ENCODE assay signal across 23 mouse cellular contexts in genomic region chrX:11903116-11903700, GRCm38 (mm10).
DNase-seq lines count a peak whose midpoint lies in the region; ATAC-seq and TF ChIP-seq lines count a peak whose summit lies in the region.
"Had no signal": no experiment of that assay in that cellular context is flagged by ENCODE, and none has a peak within 500 bp of the region (broad histone marks: within the 10 kb centered on the region; RNA-seq: fewer than 3 reads in every experiment).

No protein-coding gene starts in this region.

- no peak overlapping the region for H3K9ac ChIP-seq in liver, postnatal 0 days (replicated peaks)
- H3K9ac ChIP-seq in liver, embryonic 12.5 days = no peak overlapping the region
- H3K9ac ChIP-seq: forebrain, embryonic 13.5 days; hindbrain, embryonic 12.5 days; hindbrain, embryonic 15.5 days had no signal

- H3K4me1 ChIP-seq in liver, postnatal 0 days (ENCODE audit: insufficient read depth) = no peaks in the 10 kb centered on the region
- no peaks in the 10 kb centered on the region for H3K4me1 ChIP-seq in liver, embryonic 12.5 days
- H3K4me1 ChIP-seq: forebrain, embryonic 10.5 days; hindbrain, embryonic 15.5 days had no signal

- DNase-seq in liver, postnatal 0 days = peak; percentile 17
- peak; percentile 52 for DNase-seq in 416B (ENCODE audit: low read depth)
- peak; percentile 88 for DNase-seq in Muller cell, postnatal 12 days (ENCODE audit: inconsistent ontology term)
- DNase-seq in kidney, adult 18-20 months = no peak
- DNase-seq in heart, adult 18-20 months = no peak
- DNase-seq: adrenal gland, postnatal 10 days; adrenal gland, postnatal 36 days; B cell, adult 2 months; cerebellum, adult 18-20 months; cerebellum, adult 9-10 months; cerebellum, postnatal 14 days; gastrocnemius, postnatal 10 days; gastrocnemius, postnatal 36 days had no signal

- no peak overlapping the region for H3K4me2 ChIP-seq in liver, postnatal 0 days (ENCODE audit: low read depth, low read length)
- no peak overlapping the region for H3K4me2 ChIP-seq in liver, embryonic 12.5 days
- H3K4me2 ChIP-seq: forebrain, embryonic 13.5 days; heart, embryonic 11.5 days; hindbrain, embryonic 12.5 days; hindbrain, embryonic 15.5 days had no signal

- no peak overlapping the region for H3K4me3 ChIP-seq in liver, postnatal 0 days (ENCODE audit: low read depth, low read length)
- H3K4me3 ChIP-seq in liver, embryonic 12.5 days = no peak overlapping the region
- H3K4me3 ChIP-seq: forebrain, embryonic 10.5 days; forebrain, embryonic 13.5 days; hindbrain, embryonic 12.5 days; hindbrain, embryonic 15.5 days had no signal

- peak; percentile 23; the same call in 1 of the 2 replicates for TF ChIP-seq EP300 in liver, postnatal 0 days (IDR thresholded peaks at IDR 0.05; ENCODE audit: low read depth)

- peak; percentile 76 for ATAC-seq in liver, postnatal 0 days
- ATAC-seq in liver, embryonic 12.5 days = no peak
- ATAC-seq: activated CD4-positive, CD25-positive, alpha-beta regulatory T cell, adult 4 months; forebrain, embryonic 13.5 days; forebrain, embryonic 16.5 days had no signal

- no peaks in the 10 kb centered on the region for H3K9me3 ChIP-seq in liver, postnatal 0 days (ENCODE audit: low read length)
- no peaks in the 10 kb centered on the region for H3K9me3 ChIP-seq in liver, embryonic 12.5 days (replicated peaks)
- H3K9me3 ChIP-seq: forebrain, embryonic 10.5 days; forebrain, embryonic 13.5 days; G1E; hindbrain, embryonic 12.5 days; hindbrain, embryonic 15.5 days had no signal

- no peak overlapping the region for H3K27ac ChIP-seq in liver, postnatal 0 days (ENCODE audit: low read depth)
- H3K27ac ChIP-seq in liver, embryonic 12.5 days = no peak overlapping the region
- H3K27ac ChIP-seq: forebrain, embryonic 10.5 days; forebrain, embryonic 13.5 days; hindbrain, embryonic 12.5 days; hindbrain, embryonic 15.5 days had no signal

- WGBS in liver, postnatal 0 days (ENCODE audit: insufficient replicate concordance) = 66% methylated on average over 4 of the region's 4 CpGs
- 75% methylated on average over 4 of the region's 4 CpGs for WGBS in liver, embryonic 12.5 days (ENCODE audit: insufficient replicate concordance)

- H3K27me3 ChIP-seq in liver, postnatal 0 days (ENCODE audit: insufficient read depth, low read length) = no peaks in the 10 kb centered on the region
- peaks cover 14% of the 10 kb centered on the region for H3K27me3 ChIP-seq in liver, embryonic 12.5 days (replicated peaks)
- H3K27me3 ChIP-seq: CH12.LX; forebrain, embryonic 13.5 days had no signal

- TF ChIP-seq CTCF in liver, postnatal 0 days (IDR thresholded peaks at IDR 0.05; ENCODE audit: low read depth) = no peak

- no peaks in the 10 kb centered on the region for H3K36me3 ChIP-seq in liver, postnatal 0 days (replicated peaks; ENCODE audit: insufficient read depth, low read length)
- H3K36me3 ChIP-seq in liver, embryonic 12.5 days = no peaks in the 10 kb centered on the region
- H3K36me3 ChIP-seq: forebrain, embryonic 10.5 days; G1E; hindbrain, embryonic 12.5 days; hindbrain, embryonic 15.5 days had no signal

Comparison
In these comparisons a context has a peak if more than half of its experiments do, and no peak if none do; other contexts are left out.
1. DNase-seq: peak in liver, postnatal 0 days (single experiment), 416B (single experiment) and Muller cell, postnatal 12 days (single experiment); none in kidney, adult 18-20 months (single experiment) and heart, adult 18-20 months (0 of 2).